Mouse (Mus musculus) ES-CJ7 (cell line): ENCODE results near the gene St6galnac5.

Source experiments
- DNase-seq: peaks from one replicate; pipeline ENCODE4 v3.0.0; 2011; ENCODE audit warnings: low read depth, low spot score

St6galnac5 gene

GRCm38 (mm10) chr3:152981988-152982387 is at the start of gene St6galnac5:
St6galnac5 (minus strand) TSS chr3:152982246.
- DNase-seq: peak; percentile 18

- no peak for DNase-seq
Measured at GRCm38 (mm10) chr3:153030756-153031155, 48.7 kb upstream of the St6galnac5 start.

GRCm38 (mm10) chr3:153024016-153024415 is 42.0 kb upstream of the St6galnac5 start:
- DNase-seq: no peak

- no peak for DNase-seq
Measured at GRCm38 (mm10) chr3:153018051-153018450, 36.0 kb upstream of the St6galnac5 start.

- no peak for DNase-seq
Measured at GRCm38 (mm10) chr3:153016355-153016754, 34.3 kb upstream of the St6galnac5 start.

- no peak for DNase-seq
Measured at GRCm38 (mm10) chr3:153006893-153007292, 24.8 kb upstream of the St6galnac5 start.

GRCm38 (mm10) chr3:152998901-152999300 is 16.9 kb upstream of the St6galnac5 start:
- DNase-seq: no peak

- no peak for DNase-seq
Measured at GRCm38 (mm10) chr3:152998106-152998505, 16.1 kb upstream of the St6galnac5 start.

- DNase-seq: no peak
Measured at GRCm38 (mm10) chr3:152993608-152994007, 11.6 kb upstream of the St6galnac5 start.

GRCm38 (mm10) chr3:152990787-152991186 is 8.7 kb upstream of the St6galnac5 start:
- DNase-seq: no peak

GRCm38 (mm10) chr3:152980978-152981974 is 770 bp downstream of the St6galnac5 start:
- peak; percentile 26 for DNase-seq

- no peak for DNase-seq
Measured at GRCm38 (mm10) chr3:152980431-152980830, 1.6 kb downstream of the St6galnac5 start.

- no peak for DNase-seq
Measured at GRCm38 (mm10) chr3:152979481-152980092, 2.5 kb downstream of the St6galnac5 start.

- DNase-seq: no peak
Measured at GRCm38 (mm10) chr3:152971373-152971772, 10.7 kb downstream of the St6galnac5 start.

- DNase-seq: no peak
Measured at GRCm38 (mm10) chr3:152969774-152970347, 12.2 kb downstream of the St6galnac5 start.

- DNase-seq: no peak
Measured at GRCm38 (mm10) chr3:152961855-152962376, 20.1 kb downstream of the St6galnac5 start.

- DNase-seq: peak; percentile 79
Measured at GRCm38 (mm10) chr3:152958358-152959150, 23.5 kb downstream of the St6galnac5 start.

- DNase-seq: no peak
Measured at GRCm38 (mm10) chr3:152956771-152957170, 25.3 kb downstream of the St6galnac5 start.

GRCm38 (mm10) chr3:152956038-152956437 is 26.0 kb downstream of the St6galnac5 start:
- no peak for DNase-seq

- no peak for DNase-seq
Measured at GRCm38 (mm10) chr3:152951634-152952545, 30.2 kb downstream of the St6galnac5 start.
